Mouse (Mus musculus) urinary bladder, postnatal 4 days (tissue): Measurements from ENCODE around the gene Tmprss6.

Experiments
- DNase-seq, 2 experiments: peaks; one replicate each; pipeline ENCODE4 v3.0.0; 2021 to 2022; ENCODE audit warnings: low spot score in 2 of 2

The Tmprss6 gene

DNA sequence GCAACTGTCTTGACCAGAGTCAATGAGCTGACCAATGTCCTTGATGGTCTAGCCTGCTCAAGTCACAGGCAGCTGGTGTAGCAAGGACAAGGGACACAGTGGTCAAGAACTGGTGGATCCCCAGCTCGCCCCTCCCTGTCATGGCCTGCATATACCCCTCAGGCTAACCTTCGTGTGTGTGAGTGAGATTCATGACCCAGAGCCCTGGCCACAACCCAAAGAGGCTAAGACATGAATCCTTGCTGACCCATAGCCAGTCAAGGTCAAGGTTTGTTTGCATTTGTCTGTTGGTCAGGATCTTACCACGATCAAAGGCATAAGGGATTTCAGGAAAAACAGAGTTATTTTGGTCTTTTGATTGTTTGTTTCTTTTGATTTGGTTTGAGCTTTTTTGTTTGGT is 14.1 kb upstream of the Tmprss6 start:
- DNase-seq: no peak

- DNase-seq: no peak
Observed at GRCm38 (mm10) chr15:78481448-78482000, 13.1 kb upstream of the Tmprss6 start.

DNA sequence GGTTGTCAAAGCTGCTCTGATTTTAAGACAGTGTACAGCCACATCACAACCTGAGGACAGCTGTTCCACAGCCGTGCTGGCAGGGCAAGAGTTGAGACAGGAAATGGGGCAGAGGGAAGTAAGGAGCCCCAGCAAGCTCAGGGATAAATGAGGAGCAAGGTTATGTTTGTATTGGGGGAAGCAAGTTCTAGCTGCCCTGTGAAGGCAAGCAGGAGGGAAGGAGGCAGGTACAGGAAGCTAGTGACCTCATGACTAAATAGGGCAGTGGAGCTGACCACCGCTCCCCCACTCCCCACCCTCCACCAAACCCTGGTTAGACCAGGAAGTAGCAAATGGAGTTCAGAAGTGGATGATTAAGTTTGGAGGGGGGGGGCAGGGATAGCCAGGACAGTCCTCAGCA is 12.6 kb upstream of the Tmprss6 start:
- DNase-seq: no peak

DNA sequence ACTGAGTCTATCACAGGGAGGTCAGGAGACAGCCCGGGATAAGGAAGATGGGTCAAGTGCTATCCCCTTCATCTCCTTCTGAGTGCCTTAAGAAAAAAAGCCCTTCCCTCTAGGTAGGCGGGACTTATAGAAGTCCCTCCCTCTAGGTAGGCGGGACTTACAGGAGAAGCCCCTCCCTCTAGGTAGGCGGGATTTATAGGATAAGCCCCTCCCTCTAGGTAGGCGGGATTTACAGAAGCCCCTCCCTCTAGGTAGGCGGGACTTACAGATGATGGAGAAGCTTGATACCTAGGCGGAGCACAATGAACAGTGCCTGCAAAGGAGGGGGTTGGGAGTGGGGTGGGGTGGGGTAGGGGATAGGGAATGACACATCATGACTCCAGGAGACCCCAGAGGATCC is 11.7 kb upstream of the Tmprss6 start:
- DNase-seq: no peak

- DNase-seq: no peak
Observed at GRCm38 (mm10) chr15:78479470-78479869, 11.0 kb upstream of the Tmprss6 start.

GRCm38 (mm10) chr15:78478073-78478472 is 9.6 kb upstream of the Tmprss6 start:
- DNase-seq: no peak

DNA sequence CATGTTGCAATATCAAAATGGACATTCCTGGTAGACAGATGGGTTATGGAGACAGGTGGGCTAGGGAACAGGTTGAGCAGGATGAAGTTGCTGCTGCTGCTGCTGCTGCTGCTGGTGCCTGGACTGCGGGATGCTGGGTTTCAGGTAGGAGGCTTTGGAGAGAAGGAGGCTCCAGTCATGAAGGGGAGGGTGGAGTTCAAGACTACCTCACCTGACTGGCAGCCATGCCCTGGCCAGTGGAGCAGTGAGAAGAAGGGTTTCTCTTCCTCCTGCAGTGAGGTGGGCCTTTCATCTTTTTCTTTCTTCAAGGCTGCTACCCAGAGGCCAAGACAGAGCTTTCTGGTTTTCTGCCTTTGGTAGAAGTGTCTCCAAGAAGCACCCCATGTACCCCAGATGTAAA is 8.4 kb upstream of the Tmprss6 start:
- DNase-seq: no peak

- DNase-seq: no peak
Observed at GRCm38 (mm10) chr15:78475604-78476031, 7.2 kb upstream of the Tmprss6 start.

DNA sequence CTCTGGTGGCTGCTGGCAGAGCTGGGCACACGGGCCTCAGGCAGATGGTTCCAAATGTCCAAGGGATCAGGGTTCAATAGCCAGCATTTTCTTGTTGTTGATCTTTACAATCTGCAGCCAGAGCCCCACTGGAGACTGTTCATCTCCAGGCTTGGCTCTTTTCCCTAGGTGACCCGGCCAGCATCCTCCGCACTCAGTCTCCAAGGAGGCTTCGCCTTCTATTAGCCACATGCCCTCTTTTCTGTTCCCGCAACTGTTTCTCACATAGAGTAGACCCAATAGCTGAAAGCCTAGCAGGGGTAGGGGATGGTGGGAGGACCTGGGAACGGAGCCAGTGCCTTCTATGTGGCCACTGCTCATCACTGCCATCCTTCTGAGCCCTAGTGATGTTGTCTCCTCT is 5.0 kb upstream of the Tmprss6 start:
- DNase-seq: no peak

DNA sequence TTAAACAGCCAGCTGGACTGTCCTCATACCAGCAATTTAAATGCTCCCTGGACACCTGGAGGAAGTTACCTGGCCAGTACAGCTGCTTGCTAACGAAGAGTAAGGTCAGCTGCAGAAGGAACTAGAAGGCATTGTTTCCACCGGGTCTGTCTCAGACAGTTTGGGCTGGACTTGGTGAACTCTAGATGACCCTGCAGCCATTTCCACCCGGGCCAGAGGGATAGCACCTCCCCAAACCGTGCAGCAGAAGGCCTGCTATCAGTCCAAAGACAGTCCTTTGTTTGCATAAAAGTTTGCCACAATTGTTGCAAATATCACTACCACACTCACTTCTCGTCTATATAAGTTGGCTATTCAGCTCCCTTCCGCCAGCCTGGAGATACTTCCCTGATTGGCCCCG is 3.5 kb upstream of the Tmprss6 start:
- no peak for DNase-seq

DNA sequence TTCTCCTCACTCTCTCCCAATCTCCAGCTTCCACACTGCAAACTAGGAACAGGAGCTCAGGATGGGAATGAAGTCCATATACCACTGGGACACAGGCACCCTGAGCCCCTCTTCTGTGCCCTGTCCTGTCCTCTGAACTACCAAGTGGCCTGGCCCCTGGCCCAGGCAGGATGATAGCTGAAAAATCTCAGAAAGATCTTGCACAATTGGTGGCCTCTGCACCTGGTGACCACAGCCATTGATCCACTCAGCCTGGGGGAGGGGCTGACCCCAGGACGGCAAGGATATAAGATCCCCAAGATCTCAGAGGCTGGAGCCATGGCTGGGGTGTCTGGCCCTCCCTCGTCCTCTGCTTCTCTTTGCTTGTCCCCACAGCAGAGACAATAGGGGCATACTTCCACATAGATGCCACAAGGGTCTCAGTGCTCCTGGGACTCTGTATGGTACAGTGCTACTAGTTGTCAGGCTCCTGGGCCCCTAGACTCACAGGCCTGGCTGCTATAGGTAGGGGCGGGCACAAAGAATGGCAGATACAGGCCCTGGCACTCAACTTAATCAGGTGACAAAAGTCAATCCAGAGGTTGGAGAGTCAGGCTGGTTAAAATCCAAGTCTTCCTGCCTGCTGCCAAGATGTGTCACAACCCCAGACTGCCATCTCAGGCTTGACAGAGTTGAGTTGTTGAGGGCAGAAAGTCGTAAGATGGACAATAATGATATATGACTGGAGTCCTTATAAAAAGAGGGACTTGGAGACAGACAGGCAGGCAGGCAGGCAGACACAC is 2.3 kb upstream of the Tmprss6 start:
- no peak for DNase-seq

DNA sequence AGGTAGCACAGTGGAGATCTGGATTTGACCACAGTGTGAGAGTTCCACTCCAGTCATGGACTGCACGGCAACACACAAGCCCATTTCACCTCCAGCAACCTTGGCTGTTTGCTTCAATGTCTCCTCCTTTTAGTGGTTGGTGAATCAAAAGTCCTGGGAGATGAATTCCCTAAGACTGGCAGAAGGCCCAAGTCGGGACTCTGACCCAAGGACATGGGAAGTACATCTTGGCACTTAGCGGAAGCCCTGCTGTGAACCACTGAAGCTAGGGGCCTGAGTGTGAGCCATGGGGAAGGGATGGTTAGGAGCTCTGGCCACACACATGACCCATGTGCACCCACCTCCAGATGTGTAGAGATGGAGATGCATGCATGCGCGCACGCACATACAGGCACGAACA is 864 bp downstream of the Tmprss6 start:
- DNase-seq: no peak

GRCm38 (mm10) chr15:78466809-78467208 is 1.6 kb downstream of the Tmprss6 start:
- DNase-seq: no peak

DNA sequence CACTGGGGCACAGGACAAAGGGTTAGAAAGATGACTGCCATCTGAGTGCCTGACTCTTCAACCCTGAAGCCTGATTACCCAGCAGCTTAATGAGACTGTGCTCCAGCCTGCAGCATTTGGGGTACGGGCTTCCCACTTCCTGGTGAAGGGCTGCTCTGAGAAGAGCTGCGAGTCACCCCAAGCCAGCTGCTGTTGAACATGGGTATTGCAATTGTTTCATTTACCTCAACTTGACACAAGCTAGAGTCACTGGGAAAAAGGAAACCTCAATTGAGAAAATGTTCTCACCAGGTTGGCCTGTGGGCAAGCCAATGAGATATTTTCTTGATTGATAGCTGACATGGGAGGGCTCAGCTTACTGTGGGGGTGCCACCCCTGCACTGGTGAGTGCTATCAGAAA is 5.5 kb downstream of the Tmprss6 start:
- DNase-seq: no peak

- DNase-seq: no peak
Observed at GRCm38 (mm10) chr15:78457193-78457592, 11.2 kb downstream of the Tmprss6 start.

GRCm38 (mm10) chr15:78456051-78456450 is 12.4 kb downstream of the Tmprss6 start:
- no peak for DNase-seq

- no peak for DNase-seq
Observed at GRCm38 (mm10) chr15:78455168-78455567, 13.3 kb downstream of the Tmprss6 start.

- DNase-seq: no peak
Observed at GRCm38 (mm10) chr15:78452929-78453328, 15.5 kb downstream of the Tmprss6 start.

- DNase-seq: no peak
Observed at GRCm38 (mm10) chr15:78451201-78451600, 17.2 kb downstream of the Tmprss6 start.

- no peak for DNase-seq
Observed at GRCm38 (mm10) chr15:78450419-78450768, 18.0 kb downstream of the Tmprss6 start.

DNA sequence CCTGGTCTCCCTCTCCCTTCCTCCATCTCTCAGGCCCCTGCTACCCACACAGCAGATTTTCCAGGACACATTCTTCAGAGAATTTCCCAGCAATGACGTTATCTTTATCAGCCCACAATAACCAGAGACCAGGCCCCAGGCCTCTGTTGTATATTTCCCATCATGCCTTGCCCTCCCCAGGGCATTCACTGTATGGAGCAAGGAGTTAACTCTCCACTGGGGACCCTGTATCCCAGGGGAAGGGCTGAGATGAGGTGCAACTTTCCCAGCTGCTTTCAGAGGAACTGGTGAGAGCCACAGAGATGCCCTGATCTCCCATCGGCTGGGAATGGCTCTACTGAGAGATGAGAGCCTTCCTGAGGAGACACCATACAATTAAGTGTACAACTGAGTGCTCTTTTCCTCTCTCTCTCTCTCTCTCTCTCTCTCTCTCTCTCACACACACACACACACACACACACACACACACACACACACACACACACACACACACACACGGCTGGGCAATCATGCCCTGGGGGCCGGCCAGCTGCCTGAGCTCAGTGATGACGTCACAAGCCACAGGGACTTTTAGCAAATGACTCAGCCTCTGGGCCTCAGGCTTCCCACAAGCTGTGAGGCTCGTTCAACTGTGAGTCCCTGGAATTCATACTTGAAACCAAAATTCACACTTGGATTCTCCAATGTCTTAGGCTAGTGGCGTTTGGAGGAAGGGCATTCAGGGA is 18.6 kb downstream of the Tmprss6 start:
- no peak for DNase-seq

- DNase-seq: no peak
Observed at GRCm38 (mm10) chr15:78449131-78449530, 19.3 kb downstream of the Tmprss6 start.
